Mouse (Mus musculus) skeletal muscle tissue, adult 2 months (tissue): Measurements from ENCODE around the gene Cd300ld5.
A peak's percentile ranks its signal among the peaks of the same experiment; 100 is the strongest.
"Not testable (repeated sequence)": the region's sequence is repeated elsewhere in the genome, so short reads cannot be mapped to it uniquely, and the experiment has no call there.

Source experiments
- DNase-seq: peaks from one replicate; pipeline ENCODE4 v3.0.0-alpha.2; 2012; ENCODE audit warnings: low read depth, low spot score

Cd300ld5 gene

GRCm38 (mm10) chr11:115037669-115038068, at the start of gene Cd300ld5:
Gene Cd300ld5 (minus strand): TSS chr11:115037769.
- DNase-seq: not testable (repeated sequence)

GRCm38 (mm10) chr11:115086213-115086612, 48.6 kb upstream of the Cd300ld5 start:
- DNase-seq: no peak

GRCm38 (mm10) chr11:115085064-115085463, 47.5 kb upstream of the Cd300ld5 start:
- DNase-seq: no peak

GRCm38 (mm10) chr11:115084595-115084994, 47.0 kb upstream of the Cd300ld5 start:
- no peak for DNase-seq

GRCm38 (mm10) chr11:115083376-115084139, 46.0 kb upstream of the Cd300ld5 start:
- DNase-seq: peak; percentile 39

GRCm38 (mm10) chr11:115082196-115082595, 44.6 kb upstream of the Cd300ld5 start:
- no peak for DNase-seq

GRCm38 (mm10) chr11:115081373-115081772, 43.8 kb upstream of the Cd300ld5 start:
- DNase-seq: no peak

- DNase-seq: peak; percentile 33
Measured at GRCm38 (mm10) chr11:115080886-115081285, 43.3 kb upstream of the Cd300ld5 start.

- no peak for DNase-seq
Measured at GRCm38 (mm10) chr11:115078680-115079079, 41.1 kb upstream of the Cd300ld5 start.

- DNase-seq: no peak
Measured at GRCm38 (mm10) chr11:115077436-115077835, 39.9 kb upstream of the Cd300ld5 start.

- no peak for DNase-seq
Measured at GRCm38 (mm10) chr11:115075859-115076258, 38.3 kb upstream of the Cd300ld5 start.

- DNase-seq: no peak
Measured at GRCm38 (mm10) chr11:115075407-115075806, 37.8 kb upstream of the Cd300ld5 start.

GRCm38 (mm10) chr11:115073002-115073401, 35.4 kb upstream of the Cd300ld5 start:
- no peak for DNase-seq

GRCm38 (mm10) chr11:115071631-115072294, 34.2 kb upstream of the Cd300ld5 start:
- peak; percentile 72 for DNase-seq

GRCm38 (mm10) chr11:115071015-115071551, 33.5 kb upstream of the Cd300ld5 start:
- DNase-seq: no peak

GRCm38 (mm10) chr11:115066768-115067167, 29.2 kb upstream of the Cd300ld5 start:
- DNase-seq: peak; percentile 11

GRCm38 (mm10) chr11:115062077-115062476, 24.5 kb upstream of the Cd300ld5 start, which contains the start of gene Cd300e:
Gene Cd300e (minus strand): TSS chr11:115062177.
- DNase-seq: no peak

- DNase-seq: no peak
Measured at GRCm38 (mm10) chr11:115059797-115060196, 22.2 kb upstream of the Cd300ld5 start.

- DNase-seq: no peak
Measured at GRCm38 (mm10) chr11:115058701-115059100, 21.1 kb upstream of the Cd300ld5 start.

- DNase-seq: no peak
Measured at GRCm38 (mm10) chr11:115054537-115054936, 17.0 kb upstream of the Cd300ld5 start.

- no peak for DNase-seq
Measured at GRCm38 (mm10) chr11:115052991-115053390, 15.4 kb upstream of the Cd300ld5 start.

- no peak for DNase-seq
Measured at GRCm38 (mm10) chr11:115052206-115052605, 14.6 kb upstream of the Cd300ld5 start.
